Mouse (Mus musculus) C3H10T1/2 (cell line): ENCODE data around the gene Acbd6. TPM values are rescaled to one million over a fixed set of nuclear protein-coding genes. Genes with fewer than 3 reads are reported as not detected.

Source experiments
- polyA plus RNA-seq, 2 experiments: library from polyadenylated mRNA; unstranded; fragments of >200 nt; fragmentation: generic; extraction: Trizol; gene quantifications; one replicate each; pipeline ENCODE4 v1.2.1; 2012; ENCODE audit warnings: missing spikeins in 2 of 2

Gene Acbd6
- 100 to 1,000 TPM; 107 to 147 TPM for polyA plus RNA-seq

DNA sequence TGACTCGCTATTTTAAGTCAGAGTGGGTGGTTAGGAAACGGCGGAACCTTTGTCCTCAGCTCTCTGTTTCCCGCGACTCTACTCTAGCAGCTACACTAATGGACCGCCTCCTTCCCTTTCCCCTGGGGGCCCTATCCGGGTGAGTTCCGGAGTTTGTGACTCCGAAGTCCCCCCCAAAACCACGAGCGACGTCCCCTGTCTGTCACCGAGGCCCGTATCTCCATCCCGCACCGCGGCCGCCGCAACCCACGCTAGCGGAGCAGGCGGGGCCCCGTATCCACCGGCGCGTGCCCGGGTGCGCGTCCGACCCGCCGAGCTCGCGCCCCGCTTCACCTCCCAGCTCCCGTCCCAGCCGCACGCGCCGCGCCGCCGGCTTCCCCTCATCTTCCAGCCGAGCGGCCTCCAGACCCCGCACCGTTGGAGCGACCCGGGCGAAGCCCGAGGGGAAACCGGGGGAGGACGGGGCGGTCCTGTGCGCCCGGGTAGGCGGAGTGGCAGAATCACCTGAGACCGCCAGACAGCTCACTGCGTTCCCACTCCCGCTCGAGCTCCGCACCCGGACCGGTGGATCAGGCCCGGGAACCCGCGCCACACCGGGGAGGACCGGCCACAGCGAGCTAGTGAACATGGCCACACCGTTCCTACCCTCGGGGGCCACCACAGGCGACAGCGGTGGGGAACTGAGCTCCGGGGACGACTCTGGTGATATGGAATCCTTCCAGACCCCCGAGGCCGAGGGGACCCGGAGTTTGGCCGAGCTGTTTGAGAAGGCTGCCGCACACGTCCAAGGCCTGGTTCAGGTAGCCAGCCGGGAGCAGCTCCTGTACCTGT, at the start of gene Acbd6:
Gene Acbd6, plus strand, starts transcription at position 109 of the 831 bp plus-strand sequence.

Other genes starting within 250 kb of the Acbd6 start
- 1 to 10 TPM in 1 of 2 experiments, under 1 TPM in 1; 0.26 to 3.5 TPM for gene Xpr1, start 140.7 kb upstream of the Acbd6 start, polyA plus RNA-seq
- gene Lhx4, start 193.6 kb downstream of the Acbd6 start, polyA plus RNA-seq = under 1 TPM; 0.01 to 0.02 TPM